Mouse (Mus musculus) lung, embryonic 16.5 days (tissue): Measurements from ENCODE around the gene Dclk1. TPM values are rescaled to one million over a fixed set of nuclear protein-coding genes. Genes with fewer than 3 reads are reported as not detected.

Experiments used
- ATAC-seq: fragments of 200-750 bp; cut with Nextera tagmentation; 2 replicates; pipeline ENCODE4 v1.8.0; 2017; ENCODE audit warnings: low read depth, mild to moderate bottlenecking, moderate library complexity
- H3K27ac ChIP-seq: fragments of 300-500 bp; sonication (generic); 2 replicates; pipeline ENCODE4 v1.5.1; 2014; ENCODE audit warnings: mild to moderate bottlenecking, control low read depth, low read length
- H3K27me3 ChIP-seq: fragments of 300-500 bp; sonication (generic); 2 replicates; pipeline ENCODE4 v1.6.1; 2014; ENCODE audit warnings: low read depth, low read length, mixed read lengths; ENCODE audit not compliant: control insufficient read depth, insufficient read depth
- H3K36me3 ChIP-seq: fragments of 300-500 bp; sonication (generic); 2 replicates; pipeline ENCODE4 v1.6.1; 2014; ENCODE audit warnings: low read length; ENCODE audit not compliant: control insufficient read depth, insufficient read depth
- H3K4me1 ChIP-seq: fragments of 300-500 bp; sonication (generic); replicated peaks from 2 replicates; pipeline ENCODE4 v1.6.1; 2014; ENCODE audit warnings: low read length, mixed read lengths; ENCODE audit not compliant: control insufficient read depth, insufficient read depth
- H3K4me2 ChIP-seq: fragments of 300-500 bp; sonication (generic); 2 replicates; pipeline ENCODE4 v1.6.1; 2014; ENCODE audit warnings: low read depth, low read length, control low read depth
- H3K4me3 ChIP-seq: fragments of 300-500 bp; sonication (generic); 2 replicates; pipeline ENCODE4 v1.5.1; 2014; ENCODE audit warnings: mild to moderate bottlenecking, low read length, control low read depth
- H3K9ac ChIP-seq: fragments of 300-500 bp; sonication (generic); 2 replicates; pipeline ENCODE4 v1.6.1; 2014; ENCODE audit warnings: low read length, control low read depth
- H3K9me3 ChIP-seq: fragments of 300-500 bp; sonication (generic); 2 replicates; pipeline ENCODE4 v1.6.1; 2016; ENCODE audit warnings: low read length; ENCODE audit not compliant: control insufficient read depth
- WGBS: fragments of 180-500 bp; shearing (Covaris S2); extraction: QIAGEN DNeasy Blood & Tissue Kit; methylation state at CpG from one replicate; pipeline ENCODE4 v1.1.7; 2014; 5-methylcytosine and 5-hydroxymethylcytosine counted together
- polyA plus RNA-seq: library from polyadenylated mRNA; unstranded; fragments of >200 nt; fragmentation: Nextera tagmentation; extraction: Ambion mirVana; gene quantifications from 2 replicates; pipeline ENCODE4 v1.2.1, GENCODE M21; 2015

Gene Dclk1
- polyA plus RNA-seq, 1 experiment from 2014 or later = 10.3 TPM

DNA sequence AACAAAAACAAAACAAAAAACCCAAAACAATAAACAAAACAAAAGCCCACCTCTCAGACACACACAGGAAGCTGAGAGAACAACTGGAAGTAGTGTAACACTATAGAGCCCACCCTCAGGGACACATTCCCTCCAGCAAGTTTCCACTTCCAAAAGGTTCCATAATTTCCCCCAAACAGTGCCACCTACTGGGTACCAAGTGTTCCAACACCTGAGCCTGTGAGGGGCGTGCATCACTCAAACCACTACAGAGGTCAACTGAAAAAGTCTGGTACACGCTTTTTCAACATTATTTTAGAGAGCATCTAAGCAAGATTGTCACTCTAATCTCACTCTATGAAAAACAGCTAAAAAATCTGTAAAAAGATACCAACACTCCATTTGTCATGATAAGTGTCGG, 325.3 kb downstream of the Dclk1 start:
- Histone ChIP-seq H3K4me1 (0 out of 2 replicates have a peak, but pooled peaks cover 3% of the 10 kb centered on the region), H3K4me2 (no peak overlapping the region), H3K9me3 (no peaks in the 10 kb centered on the region), H3K9ac (no peak overlapping the region), H3K27ac (no peak overlapping the region), H3K27me3 (no peaks in the 10 kb centered on the region), H3K4me3 (no peak overlapping the region), H3K36me3 (no peaks in the 10 kb centered on the region)
- WGBS = 83% methylated on average over 3 of the region's 3 CpGs
- ATAC-seq = no peak

DNA sequence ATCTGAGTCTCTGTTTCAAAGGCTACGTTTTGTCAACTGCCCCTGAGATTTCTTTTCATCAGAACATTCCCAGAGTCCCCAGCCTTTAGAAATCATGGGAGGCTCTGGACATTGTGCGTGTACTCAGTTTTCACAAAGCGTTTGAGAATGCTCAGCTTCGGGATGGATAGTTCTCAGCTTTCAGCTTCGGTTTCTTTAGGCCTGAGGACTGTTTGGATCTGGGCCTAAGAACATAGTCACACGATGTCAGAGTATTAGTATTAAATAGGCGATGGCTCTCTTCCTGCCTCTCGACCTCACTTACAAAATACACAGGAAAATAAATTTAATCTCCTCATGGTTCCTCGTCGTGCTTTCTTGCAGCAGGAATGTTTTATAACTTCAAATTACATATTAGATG, 327.4 kb downstream of the Dclk1 start:
- 51% methylated on average over 10 of the region's 10 CpGs for WGBS
- ATAC-seq = no peak

GRCm38 (mm10) chr3:55571034-55571433, 328.9 kb downstream of the Dclk1 start:
- H3K4me3 ChIP-seq = no peak overlapping the region
- H3K27ac ChIP-seq = no peak overlapping the region
- WGBS = 78% methylated on average over 3 of the region's 3 CpGs
- no peaks in the 10 kb centered on the region for H3K27me3 ChIP-seq
- no peaks in the 10 kb centered on the region for H3K9me3 ChIP-seq
- no peak overlapping the region for H3K9ac ChIP-seq
- H3K36me3 ChIP-seq = no peaks in the 10 kb centered on the region
- ATAC-seq = no peak
- H3K4me2 ChIP-seq = no peak overlapping the region
- H3K4me1 ChIP-seq = 0 out of 2 replicates have a peak, but pooled peaks cover 3% of the 10 kb centered on the region

More for the DNA sequence above, 327.4 kb downstream of the Dclk1 start:
- Histone ChIP-seq H3K27me3 (no peaks in the 10 kb centered on the region), H3K27ac (no peak overlapping the region), H3K4me1 (0 out of 2 replicates have a peak, but pooled peaks cover 3% of the 10 kb centered on the region), H3K9ac (no peak overlapping the region), H3K4me2 (no peak overlapping the region), H3K4me3 (no peak overlapping the region), H3K9me3 (no peaks in the 10 kb centered on the region), H3K36me3 (no peaks in the 10 kb centered on the region)

GRCm38 (mm10) chr3:55571552-55572296, 329.6 kb downstream of the Dclk1 start:
- no peaks in the 10 kb centered on the region for H3K9me3 ChIP-seq
- H3K4me1 ChIP-seq = 0 out of 2 replicates have a peak, but pooled peaks cover 3% of the 10 kb centered on the region
- H3K27ac ChIP-seq = no peak overlapping the region
- no peaks in the 10 kb centered on the region for H3K27me3 ChIP-seq
- H3K4me3 ChIP-seq = no peak overlapping the region
- H3K9ac ChIP-seq = no peak overlapping the region
- no peak overlapping the region for H3K4me2 ChIP-seq
- 42% methylated on average over 11 of the region's 11 CpGs for WGBS
- ATAC-seq = no peak
- H3K36me3 ChIP-seq = no peaks in the 10 kb centered on the region

DNA sequence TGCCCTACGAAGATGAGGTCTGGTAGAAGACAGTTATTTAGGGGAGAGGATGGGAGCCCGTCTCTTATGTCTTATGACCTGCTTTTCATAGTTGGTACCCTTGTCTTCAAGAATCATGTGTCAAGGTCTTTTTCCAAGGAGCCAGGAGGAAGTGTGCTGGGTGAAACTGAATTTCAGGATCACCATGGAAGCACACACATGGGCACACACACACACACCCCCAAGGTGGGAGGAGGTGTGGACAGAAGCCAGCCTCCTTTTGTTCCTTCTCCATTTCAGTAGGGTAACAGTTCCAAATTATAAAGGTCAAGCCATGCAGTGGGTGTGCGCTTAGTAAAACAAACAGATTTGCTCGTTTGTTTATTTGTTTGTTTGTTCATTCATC, 330.1 kb downstream of the Dclk1 start:
- Histone ChIP-seq H3K4me3 (no peak overlapping the region), H3K9me3 (no peaks in the 10 kb centered on the region), H3K27ac (no peak overlapping the region), H3K36me3 (no peaks in the 10 kb centered on the region), H3K4me2 (no peak overlapping the region), H3K27me3 (no peaks in the 10 kb centered on the region), H3K9ac (no peak overlapping the region), H3K4me1 (0 out of 2 replicates have a peak, but pooled peaks cover 3% of the 10 kb centered on the region)
- WGBS = 71% methylated on average over 4 of the region's 4 CpGs
- ATAC-seq = no peak

- H3K27me3 ChIP-seq = no peaks in the 10 kb centered on the region
- no peak overlapping the region for H3K4me3 ChIP-seq
- 0 out of 2 replicates have a peak, but pooled peaks cover 3% of the 10 kb centered on the region for H3K4me1 ChIP-seq
- H3K9me3 ChIP-seq = no peaks in the 10 kb centered on the region
- no peak for ATAC-seq
- H3K36me3 ChIP-seq = no peaks in the 10 kb centered on the region
- no peak overlapping the region for H3K4me2 ChIP-seq
- H3K9ac ChIP-seq = no peak overlapping the region
- WGBS = 33% methylated on average over 4 of the region's 4 CpGs
- H3K27ac ChIP-seq = no peak overlapping the region
Measured at GRCm38 (mm10) chr3:55574003-55574402, 331.8 kb downstream of the Dclk1 start.

DNA sequence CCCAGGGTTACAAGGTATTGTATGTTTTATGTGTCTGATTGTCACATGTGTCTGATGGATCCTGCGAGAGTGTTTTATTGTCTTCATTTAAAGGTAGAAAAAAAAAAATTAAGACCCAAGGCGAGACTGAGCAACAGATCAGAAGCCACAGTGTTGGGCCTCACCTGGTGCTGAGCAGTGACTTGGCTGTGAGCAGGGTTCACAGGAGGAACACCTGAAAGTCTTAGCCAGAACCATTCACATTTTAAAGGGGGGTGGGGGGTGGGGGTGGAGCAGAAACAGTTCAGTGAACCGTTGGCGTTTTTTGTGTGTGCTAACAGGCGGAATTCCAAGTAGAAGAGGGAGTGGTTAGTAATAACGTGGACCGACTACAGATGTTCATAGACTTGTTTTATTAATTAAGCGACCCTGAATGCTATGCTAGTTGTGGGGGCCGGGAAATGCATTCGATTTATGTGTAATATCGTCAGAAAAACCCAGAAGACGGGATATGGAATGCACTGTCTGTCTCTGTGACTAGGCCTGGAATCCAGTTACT, 345.3 kb downstream of the Dclk1 start:
- Histone ChIP-seq H3K4me1 (peaks cover 6% of the 10 kb centered on the region), H3K4me2 (no peak overlapping the region), H3K9ac (no peak overlapping the region), H3K27ac (no peak overlapping the region), H3K9me3 (no peaks in the 10 kb centered on the region), H3K4me3 (no peak overlapping the region), H3K27me3 (no peaks in the 10 kb centered on the region), H3K36me3 (no peaks in the 10 kb centered on the region)
- no peak for ATAC-seq
- whole genome bisulfite sequencing = 40% methylated on average over 12 of the region's 12 CpGs

- Histone ChIP-seq H3K4me1 (peaks cover 6% of the 10 kb centered on the region), H3K4me2 (no peak overlapping the region), H3K4me3 (no peak overlapping the region), H3K27me3 (no peaks in the 10 kb centered on the region), H3K36me3 (no peaks in the 10 kb centered on the region), H3K9me3 (no peaks in the 10 kb centered on the region), H3K9ac (no peak overlapping the region), H3K27ac (no peak overlapping the region)
- 16% methylated on average over 12 of the region's 12 CpGs for WGBS
- ATAC-seq = peak; percentile 54; the same call in 1 of the 2 replicates
Measured at GRCm38 (mm10) chr3:55587972-55588946, 346.1 kb downstream of the Dclk1 start.
